Mouse (Mus musculus) heart, adult 10 weeks (tissue): Measurements from ENCODE around the gene Zbtb3. TPM values are rescaled to one million over a fixed set of nuclear protein-coding genes. Genes with fewer than 3 reads are reported as not detected.

Experiments used
- polyA plus RNA-seq: library from polyadenylated mRNA; stranded (reverse); fragments of 350-450 nt; fragmentation: Illumina TruSeq; extraction: RNeasy Lipid Tissue Mini Kit (QIAGEN cat#74804); gene quantifications from one replicate; pipeline ENCODE4 v1.2.3, GENCODE M21; 2014; ENCODE audit warnings: low read depth, low replicate concordance

The Zbtb3 gene
- 1.9 TPM for polyA plus RNA-seq

DNA sequence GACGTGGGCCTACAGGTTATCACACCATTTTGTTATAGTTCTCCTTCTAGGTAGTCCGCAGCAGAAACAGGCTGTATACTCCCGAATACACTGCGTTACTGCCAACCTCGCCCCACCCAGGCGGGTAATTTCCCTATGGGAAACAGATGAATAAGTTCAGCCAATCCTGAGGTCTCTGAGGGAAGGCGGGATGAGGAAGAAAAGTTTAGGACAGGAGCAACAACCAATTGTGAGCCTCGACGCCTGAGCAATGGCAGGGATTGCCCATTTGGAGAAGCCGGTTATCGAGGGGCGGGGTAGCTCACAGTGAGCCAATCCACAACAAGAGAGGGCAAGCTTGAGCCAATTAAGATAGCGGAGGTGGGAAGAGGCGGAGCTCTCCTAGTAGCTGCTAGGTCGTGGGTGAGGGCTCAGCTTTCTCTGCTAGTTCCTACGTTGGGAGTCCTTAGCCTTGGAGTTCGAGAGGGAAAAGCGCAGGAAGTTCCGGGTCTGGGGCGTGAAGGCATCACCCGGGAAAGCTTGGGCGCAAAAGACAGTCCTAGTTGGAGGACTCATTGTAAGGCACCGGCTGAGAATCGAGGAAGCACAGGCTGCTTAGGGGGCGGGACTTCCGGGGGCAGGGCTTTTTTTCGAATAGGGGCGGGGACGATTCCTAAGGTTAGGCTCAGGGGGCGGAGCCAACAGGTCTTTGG lies at the start of gene Zbtb3:
Zbtb3 (plus strand) TSS at position 426 of the 692 bp plus-strand sequence.

DNA sequence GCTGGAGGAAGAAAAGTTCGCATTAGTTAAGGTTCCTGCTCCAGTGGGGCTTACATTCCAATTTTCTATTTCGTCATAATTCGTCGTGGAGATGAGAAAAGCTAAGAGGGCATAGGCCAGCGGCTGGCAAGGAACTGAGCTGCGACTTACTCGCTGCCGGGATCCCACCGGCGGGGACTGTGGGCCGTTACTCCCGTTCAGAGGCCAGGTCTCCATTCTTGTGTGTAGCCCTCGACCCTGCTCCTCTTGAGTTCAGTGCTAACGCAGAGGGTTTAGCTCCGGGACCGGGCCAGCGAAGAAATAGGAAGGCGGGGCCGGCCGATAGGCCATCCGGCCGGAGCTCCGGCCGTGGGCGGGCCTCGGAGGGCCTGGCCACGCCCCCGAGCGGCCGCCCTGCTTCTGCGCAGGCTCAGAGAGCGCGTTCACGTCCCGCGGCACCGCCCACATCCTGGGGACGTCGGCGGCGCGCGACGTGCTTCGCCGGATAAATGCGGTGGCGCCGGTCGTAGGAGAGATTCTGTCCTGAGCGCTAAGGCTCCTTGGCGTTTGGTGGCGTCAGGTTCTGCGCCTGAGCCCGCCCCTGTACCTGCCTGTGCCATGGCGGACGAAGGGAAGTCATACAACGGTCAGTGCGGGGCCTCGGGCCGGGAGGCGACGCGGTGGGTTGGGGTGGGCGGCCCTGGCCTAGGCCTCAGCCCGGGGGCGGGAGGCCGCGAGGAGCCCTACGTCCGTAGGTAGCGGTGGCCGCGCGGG lies 45.5 kb upstream of the Zbtb3 start, which contains the start of gene Nxf1:
Nxf1 (plus strand) TSS at position 439 of the 753 bp plus-strand sequence.

DNA sequence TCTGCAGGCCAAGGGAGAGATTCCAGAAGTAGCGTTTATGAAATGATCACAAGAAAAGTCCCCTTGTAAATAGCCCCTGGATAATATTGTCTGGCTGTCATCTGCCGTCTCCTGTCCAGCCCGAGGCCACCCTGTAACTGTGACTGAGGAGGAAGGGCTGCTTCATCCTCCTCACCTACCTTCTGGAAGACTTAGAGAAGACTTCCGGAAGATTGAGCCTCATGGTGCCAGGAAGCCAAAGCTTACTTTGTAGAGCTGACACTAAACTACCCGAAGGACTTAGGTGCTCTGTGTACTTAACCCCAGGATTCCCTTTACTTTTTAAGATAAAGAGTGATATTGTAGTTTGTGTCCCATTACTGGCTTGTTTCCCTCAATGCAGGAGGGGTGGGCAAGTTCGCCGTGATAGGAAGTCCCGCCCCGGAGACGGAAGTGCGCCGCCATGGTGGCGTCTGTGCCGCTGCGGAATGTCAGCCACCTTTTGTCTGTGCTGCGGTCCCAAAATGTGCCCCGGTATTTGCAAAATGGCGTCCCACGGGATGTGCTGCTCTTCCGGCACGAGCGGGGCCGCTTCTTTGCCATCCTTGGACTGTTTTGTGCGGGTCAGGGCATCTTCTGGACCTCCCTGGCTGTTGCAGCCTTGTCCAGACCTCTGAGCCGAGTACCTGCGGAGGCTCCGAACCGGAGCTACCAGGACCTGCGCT lies 31.6 kb upstream of the Zbtb3 start, which contains the start of gene Tmem223:
Tmem223 (plus strand) TSS at position 430 of the 704 bp plus-strand sequence.

DNA sequence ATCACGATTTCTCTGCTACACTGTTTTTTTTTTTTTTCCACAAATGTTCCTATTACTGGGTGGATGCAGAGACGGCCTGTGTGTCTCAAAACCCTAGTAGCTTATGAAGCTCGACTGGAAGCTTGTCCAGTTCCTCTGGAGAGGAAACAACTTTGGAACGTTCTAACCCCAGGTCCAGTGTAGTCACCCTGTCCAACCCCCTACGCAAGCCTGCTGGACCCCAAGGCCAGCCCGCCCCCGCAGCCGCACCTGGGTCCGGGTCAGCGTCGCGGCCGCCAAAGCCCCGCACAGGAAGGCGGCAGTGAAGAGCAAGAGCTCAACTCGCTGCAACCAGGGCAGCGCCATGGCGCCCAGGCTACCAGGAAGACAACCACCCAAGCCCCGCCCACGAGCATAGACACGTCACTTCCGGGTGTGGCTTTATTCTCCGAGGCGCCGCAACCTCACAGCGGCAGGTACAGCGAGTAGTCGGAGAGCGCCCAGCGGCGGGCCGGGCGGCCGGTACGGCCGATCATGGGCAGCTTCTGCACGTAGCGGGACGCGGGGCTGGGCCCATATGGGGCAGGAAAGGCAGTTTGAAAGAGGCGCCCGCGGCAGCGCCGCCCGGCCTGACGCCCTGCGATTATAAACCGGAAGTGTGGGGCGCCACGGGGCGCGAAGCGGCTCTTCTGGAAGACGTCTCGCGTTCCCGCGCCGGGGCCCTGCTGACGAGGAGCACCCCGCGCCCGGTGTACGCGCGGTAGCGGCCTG lies 28.1 kb upstream of the Zbtb3 start, which contains the start of gene Tmem179b:
Tmem179b (minus strand) TSS at position 382 of the 750 bp plus-strand sequence.

DNA sequence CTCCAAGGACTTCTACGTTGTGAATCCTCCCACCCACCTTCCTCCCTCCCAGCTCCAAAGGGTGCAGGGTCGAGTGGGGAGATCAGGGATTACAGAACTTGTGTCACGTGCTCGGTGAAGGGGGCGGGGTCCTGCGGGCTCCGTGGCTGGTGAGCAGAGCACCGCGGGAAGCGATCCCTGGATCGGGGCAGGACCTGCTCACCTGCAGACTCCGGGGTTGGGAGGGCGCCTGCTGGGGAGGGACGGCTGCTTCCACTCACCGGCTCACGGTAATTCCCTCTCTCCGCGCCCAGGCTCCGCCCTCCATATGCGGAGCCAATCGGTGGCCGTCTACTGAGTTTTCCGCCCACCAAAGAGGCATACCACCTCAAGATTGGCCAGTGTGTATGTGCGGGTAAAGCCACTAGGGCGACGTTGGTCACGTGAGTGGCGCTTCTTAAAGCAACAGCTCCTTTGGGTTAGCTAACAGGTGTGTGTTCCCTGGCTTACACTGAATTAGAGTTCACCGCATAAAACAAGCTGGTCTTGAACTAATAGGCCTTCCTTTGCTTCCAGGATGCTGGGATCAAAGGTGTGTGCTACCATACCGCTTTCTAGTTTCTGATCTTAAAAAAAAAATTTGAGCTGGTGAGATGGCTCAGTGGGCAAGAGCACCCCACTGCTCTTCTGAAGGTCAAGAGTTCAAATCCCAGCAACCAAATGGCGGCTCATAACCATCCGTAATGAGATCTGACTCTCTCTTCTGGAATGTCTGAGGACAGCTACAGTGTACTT lies 16.2 kb upstream of the Zbtb3 start, which contains the start of gene Taf6l:
Taf6l (minus strand) TSS at position 410 of the 774 bp plus-strand sequence.

DNA sequence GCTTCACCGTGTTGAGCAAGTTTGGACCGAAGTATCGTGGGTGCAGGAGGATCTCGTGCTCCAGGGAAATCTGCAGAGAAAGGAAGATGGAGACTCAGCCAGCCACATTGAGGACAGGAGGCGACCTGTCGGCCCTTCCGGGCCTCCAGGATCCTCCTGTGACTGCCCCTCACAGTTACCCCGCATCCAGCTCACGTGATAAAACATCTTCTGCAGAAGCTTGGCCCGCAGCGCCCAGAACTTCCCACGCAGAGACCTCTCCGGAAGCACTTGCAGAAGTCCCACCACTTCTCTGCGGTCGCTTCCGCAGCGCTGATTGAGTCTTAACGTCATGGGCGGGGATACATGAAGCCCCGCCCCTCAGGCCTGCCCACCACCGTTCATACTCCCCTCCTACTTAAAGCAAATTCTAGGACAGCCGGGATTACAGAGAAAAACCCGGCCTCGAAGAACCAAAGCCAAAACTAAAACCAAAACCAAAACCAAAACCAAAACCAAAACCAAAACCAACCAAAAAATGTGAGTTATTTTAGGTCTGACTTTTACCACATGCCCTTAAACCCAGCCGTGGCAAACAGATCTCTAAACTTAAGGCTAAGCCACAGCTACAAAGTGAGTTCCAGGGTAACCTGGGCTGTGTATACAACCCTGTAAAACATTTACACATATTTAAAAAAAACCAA lies 4.0 kb upstream of the Zbtb3 start, which contains the start of gene Polr2g:
Polr2g (minus strand) TSS at position 314 of the 683 bp plus-strand sequence.

DNA sequence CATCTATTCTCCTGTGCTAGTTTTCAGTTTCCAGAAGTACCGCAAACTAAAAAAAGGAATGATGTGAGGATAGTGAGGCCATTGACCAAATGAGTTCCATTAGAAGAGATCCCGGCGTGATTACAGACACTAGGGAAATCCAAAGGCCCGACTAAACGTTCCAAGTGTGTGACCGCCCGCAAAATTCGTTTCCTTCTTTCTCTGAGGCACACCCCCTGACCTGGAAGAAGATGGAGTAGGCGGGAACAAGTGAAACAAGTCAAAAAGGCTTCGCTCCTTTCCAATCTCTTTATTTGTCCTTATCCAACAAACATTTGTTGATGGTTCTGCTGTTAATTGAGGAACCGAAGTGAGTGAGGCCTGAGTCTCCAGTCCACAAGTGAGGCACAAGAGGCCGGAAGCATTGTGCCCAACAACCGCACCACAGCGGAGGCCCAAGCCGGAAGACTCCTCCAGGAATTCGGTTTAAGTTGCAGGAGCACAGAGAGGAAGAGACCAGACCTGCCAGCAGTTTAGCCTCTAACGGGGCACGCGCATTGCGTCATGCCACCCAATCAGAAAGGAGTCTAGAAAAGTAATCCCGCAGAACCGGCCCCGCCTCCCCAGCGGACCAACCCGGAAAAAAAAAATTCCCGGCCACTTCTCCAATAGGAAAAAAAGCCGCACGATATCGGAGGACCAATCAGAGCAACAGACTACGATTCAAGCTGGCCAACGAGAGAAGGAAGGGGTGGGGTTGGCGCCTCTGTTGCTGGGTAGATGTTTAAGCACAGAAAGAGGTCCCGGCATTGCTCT lies 16.6 kb downstream of the Zbtb3 start, which contains the start of gene Ttc9c:
Ttc9c (minus strand) TSS at position 533 of the 795 bp plus-strand sequence.

DNA sequence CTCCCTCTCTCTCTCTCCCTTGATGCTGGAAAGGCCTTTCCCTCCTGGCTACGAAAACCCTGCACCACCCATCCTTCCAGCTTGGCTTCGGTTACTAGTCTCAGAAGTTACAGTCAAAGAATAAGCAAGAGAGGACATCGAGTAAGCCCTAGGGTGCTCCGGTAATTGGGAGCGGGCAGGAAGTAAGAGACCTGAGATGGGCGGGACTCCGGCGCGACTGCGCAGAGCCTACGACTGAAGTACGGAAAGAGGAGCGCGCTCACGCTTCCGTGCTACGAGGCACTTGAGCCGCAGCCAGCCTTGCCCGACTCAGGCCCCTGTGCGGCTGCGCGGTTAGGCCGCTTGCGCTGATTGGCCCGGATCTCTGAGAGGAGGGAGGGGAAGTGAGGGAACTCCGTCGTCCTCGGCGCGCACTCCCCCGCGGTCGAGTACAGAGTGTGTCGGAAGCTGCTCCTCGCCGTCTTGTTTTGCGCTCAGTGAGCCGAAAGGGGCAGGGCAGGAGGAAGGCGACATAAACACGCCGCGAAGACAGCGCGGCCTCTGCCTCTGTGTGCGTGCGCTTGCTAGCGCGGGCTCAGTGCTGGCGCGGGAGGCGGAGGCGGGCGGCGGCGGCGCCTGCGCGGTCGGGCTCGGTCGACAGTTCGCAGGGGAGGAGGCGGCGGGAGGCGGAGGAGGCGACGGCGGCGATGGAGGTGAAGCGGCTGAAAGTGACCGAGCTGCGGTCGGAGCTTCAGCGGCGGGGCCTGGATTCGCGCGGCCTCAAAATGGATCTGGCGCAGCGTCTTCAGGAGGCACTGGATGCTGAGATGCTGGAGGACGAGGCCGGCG lies 17.5 kb downstream of the Zbtb3 start, which contains the start of gene Hnrnpul2:
Hnrnpul2 (plus strand) TSS at position 415 of the 828 bp plus-strand sequence.

DNA sequence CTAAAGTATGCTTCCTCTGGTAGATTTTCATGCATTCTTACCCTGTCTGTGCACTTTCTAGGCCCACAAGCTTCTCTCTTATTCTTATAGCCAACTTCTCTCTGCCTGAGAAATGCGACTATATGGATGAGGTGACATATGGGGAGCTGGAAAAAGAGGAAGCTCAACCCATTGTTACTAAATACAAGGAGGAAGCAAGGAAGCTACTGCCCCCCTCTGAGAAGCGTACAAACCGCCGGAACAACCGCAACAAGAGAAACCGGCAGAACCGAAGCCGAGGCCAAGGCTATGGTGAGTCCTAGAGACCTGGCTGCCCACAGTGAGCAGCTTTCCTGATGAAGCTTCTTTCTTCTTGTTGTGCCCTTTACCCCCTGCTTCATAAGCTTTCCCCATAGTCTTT lies 27.3 kb downstream of the Zbtb3 start, which contains the start of gene AC129217.1:
AC129217.1 (plus strand) TSS at position 114 of the 400 bp plus-strand sequence.

DNA sequence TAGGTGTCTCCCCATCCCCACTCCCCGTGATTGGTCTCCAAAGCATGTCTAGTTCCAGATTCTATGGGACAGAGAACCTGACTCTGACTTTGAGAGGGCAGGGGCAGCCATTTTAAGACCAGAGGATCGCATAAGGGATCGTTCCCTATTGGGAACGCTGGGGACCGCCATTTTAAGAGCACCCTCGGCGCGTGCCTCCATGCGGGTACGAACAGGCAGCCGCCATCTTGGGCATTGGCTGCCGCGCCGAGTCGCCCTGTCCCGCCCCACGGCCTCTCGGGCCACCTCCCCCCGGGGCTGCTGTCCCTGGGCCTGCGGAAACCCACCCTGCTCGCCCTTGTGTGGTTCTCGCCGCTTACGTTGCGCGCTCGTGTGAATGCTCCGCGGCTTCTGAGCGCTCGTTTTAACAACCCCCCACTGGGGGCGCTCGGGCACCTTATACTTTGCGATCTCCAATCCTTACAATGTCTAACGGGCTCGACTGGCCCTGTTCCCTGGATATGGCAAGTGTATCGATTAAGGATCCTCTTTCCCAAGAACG lies 35.0 kb downstream of the Zbtb3 start, which contains the start of gene Bscl2:
Bscl2 (plus strand) TSS at position 217 of the 541 bp plus-strand sequence.

DNA sequence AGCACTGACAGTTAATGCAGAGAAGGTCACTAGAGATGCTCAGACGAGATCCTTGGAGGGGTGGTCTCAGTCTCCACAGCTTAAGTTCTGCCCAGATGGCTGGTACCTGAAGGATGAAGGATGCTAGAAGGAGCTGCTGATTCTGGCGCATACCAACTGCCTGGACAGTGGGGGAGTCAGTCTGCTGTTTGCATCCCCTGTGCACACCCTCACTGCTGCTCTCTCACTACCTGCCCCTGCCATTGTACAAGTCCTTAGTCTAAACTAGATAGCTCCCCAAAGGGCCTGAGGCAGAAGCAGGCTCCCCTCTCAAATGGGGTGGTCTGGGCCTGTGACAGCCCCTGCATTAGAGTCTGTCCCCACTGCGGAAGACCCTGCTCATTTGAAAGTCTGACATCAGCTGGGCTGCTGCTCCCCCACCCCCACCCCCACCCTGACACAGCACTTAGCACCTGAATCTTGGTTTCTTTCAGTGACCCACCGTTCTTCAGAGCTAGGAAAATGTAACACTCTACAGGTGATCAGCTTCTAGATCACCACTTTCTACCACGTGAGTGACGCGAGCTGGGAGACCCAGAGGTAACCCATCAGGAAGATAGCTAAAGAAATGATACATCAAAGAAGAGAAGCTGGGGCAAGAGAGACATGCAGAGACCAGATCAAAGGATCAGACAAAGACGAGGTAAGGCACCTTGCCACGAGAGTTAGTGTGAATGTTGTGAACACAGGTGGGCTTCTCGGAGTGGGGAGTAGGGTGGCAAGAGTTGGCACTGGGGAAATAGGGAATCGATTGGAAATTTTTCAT lies 37.0 kb downstream of the Zbtb3 start, which contains the start of gene Gng3:
Gng3 (minus strand) TSS at position 92 of the 805 bp plus-strand sequence.

DNA sequence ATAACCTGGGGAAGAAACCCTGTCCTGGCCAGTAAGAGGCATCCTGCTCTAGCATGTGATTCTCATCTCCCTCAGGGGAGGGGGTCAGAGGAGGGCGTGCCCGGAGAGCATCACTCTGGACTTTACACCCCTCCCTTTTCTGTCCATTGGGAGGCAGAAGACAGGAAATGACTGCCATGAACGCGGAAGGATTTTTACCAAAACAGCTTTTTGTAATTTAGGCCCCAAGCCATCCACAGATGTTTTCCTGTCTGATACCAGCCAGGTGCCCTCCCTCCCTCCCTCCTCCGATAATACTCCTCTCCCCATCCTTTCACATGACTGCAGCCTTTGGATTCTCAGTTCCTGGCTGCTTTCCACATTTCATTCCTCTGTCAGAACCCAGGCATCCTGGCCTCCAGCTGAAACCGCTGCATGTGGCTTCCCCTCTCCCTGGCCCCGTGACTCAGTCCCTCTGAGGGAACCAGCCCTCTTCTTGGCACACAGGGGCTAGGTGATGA lies 48.1 kb downstream of the Zbtb3 start, which contains the start of gene Lrrn4cl:
Lrrn4cl (plus strand) TSS at position 367 of the 500 bp plus-strand sequence.

